Mouse (Mus musculus): ENCODE results near the gene Man1a.

DNA sequence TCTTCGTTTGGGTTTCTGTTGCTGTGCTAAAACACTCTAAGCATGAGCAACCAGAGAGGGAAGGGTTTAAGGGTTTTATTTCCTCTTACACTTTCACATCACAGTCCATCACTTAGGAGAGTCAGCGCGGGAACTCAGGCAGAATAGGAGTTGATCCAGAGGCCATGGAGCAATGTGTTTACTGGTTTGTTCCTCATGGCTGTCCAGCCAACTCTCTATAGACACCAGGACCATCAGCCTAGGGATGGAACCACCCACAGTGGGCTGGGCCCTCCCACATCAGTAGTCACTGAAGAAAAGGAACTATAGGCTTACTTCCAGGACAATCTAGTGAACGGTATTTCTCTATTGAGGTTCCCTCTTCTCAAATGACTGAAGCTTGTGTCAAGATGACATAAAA lies 45.4 kb upstream of the Man1a start:
- TF ChIP-seq POLR2A (IDR thresholded peaks at IDR 0.05; ENCODE audit: borderline replicate concordance, extremely low read depth, insufficient read depth, insufficient read length, poor library complexity, severe bottlenecking), result no peak
- TF ChIP-seq CTCF (IDR thresholded peaks at IDR 0.05; ENCODE audit: borderline replicate concordance, extremely low read depth, insufficient read depth, insufficient read length), result no peak

Data from brain, embryonic 14.5 days (tissue).